Mouse (Mus musculus) adrenal gland, postnatal 25 days (tissue): ENCODE data around the gene Tango6. TPM values are rescaled to one million over a fixed set of nuclear protein-coding genes. Genes with fewer than 3 reads are reported as not detected.

Source experiments
- DNase-seq: peaks from one replicate; pipeline ENCODE4 v3.0.0; 2021; ENCODE audit warnings: mixed read lengths
- long read RNA-seq: library from polyadenylated mRNA; stranded (forward); transcript quantifications from one replicate; pipeline ENCODE4 v2.0.0, GENCODE M21; 2021
- total RNA-seq: library from RNA; stranded (reverse); gene quantifications from 2 replicates; pipeline ENCODE4 v1.2.3, GENCODE M21; 2021

Tango6 gene
- 10.8 and 13.7 TPM in 2 replicates for total RNA-seq
- long read RNA-seq, full-length matches to known transcripts = 10 of 19 reads
- long read RNA-seq, partial matches to known transcripts = 7 of 19 reads
- long read RNA-seq, other reads (novel, unspliced or antisense) = 2 of 19 reads

DNA sequence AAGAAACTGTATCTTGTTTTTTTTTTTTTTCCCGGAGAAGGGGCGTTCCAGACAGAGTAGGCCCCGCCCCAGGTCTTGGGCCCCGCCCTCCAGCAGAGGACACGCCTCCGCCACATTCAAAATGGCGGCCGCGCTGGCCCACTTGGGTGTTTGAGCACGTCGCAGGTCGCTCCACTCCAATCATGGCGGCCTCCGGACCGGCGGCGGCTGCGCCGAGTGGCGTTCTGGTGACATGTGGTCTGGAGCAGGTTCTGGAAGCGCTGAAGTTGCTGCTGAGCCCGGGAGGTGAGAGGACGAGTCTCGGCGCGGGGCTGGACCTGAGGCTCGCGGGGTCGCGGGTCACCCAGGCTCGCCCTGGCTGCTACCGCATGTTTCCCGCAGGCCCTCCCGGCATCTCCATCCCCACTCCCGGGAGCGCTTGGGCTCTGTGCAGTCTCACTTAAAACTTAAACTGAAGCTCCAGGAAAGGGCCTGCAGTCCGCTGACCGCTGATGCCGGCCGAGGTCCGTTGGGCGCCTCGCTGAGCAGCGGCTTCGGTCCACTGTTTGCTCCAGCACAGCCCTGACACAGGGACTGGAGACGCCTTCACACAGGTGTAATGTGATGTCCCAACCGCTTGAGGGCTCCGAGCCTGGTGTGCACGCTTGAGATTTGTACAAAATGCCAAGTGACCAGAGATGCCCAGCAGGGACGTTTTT is at the start of gene Tango6:
Tango6 (plus strand) TSS at position 98 of the 698 bp plus-strand sequence.
- DNase-seq = peak; percentile 90

DNA sequence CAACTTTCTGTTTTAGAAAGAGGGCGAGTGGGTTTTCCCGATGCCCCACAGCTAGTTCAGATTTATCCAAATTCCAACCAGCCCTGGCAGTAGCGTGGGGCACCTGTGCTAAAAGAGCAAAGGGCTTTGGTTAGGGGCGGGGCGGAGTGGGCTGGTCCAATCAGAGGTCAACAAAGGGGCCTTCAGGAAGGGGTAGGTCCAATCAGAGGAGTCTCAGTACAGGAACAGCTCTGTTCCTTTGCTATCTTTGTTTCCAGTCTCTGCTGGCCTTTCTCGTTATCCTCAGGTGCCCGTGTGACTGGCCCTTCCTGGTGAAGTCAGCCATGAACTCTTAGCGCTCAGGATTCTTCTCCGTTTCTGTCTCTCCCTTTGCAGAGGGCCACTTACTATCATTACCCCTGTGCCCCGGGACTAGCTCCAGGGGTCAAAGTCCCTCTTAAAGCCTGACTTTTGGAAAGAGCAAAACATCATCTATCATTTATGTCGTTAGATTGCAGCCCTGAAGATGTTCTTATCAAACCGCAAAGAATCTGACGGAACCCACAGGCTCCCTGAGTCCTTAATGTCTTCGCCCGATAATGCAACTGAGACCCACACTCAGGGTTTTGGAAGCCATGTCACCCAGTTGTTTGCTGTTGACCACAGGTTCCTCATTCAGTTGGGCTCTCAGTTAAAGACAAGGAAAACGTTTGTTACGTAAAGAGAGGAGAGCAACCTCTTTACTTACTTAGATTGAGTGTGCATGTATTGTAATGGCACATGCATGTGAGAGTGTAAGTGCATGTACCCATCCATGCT is 49.3 kb upstream of the Tango6 start:
- no peak for DNase-seq

DNA sequence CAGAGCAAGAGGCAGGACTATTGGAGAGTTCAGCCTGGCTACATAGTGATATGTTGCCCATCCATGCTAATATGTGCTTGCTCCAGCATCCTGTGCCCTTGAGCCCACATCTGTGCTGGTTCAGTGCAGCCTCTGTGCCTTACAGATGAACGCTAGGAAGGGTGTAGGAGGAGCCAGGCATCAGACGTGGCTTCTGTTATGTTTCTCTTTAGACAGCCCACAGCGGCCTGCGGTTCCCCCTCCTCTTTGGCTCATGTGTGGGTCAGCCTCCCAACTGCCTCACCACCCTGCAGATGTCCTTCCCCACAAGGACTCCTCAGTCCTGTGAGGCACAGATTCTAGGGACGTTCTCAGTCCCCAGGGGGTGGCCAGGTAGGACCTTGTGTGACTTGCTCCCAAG is 47.6 kb upstream of the Tango6 start:
- no peak for DNase-seq

DNA sequence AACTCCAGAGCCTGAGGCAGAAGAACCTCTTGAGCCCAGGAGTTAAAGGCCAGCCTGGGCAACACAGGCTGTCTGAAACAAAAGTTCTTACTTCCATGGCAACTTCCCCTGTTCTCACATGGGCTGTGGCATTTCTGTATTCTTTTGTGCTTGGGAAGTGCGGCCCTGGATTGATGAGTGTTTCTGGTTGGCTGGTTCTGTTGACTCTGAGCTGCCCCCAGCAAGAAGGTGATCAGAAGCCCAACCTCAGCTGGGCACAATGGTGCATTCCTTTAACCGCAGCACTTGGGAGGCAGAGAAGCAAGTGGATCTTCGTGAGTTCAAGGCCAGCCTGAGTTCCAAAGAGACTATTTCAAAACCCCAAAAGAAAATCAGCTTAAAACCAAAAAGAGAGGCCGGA is 45.4 kb upstream of the Tango6 start:
- no peak for DNase-seq

DNA sequence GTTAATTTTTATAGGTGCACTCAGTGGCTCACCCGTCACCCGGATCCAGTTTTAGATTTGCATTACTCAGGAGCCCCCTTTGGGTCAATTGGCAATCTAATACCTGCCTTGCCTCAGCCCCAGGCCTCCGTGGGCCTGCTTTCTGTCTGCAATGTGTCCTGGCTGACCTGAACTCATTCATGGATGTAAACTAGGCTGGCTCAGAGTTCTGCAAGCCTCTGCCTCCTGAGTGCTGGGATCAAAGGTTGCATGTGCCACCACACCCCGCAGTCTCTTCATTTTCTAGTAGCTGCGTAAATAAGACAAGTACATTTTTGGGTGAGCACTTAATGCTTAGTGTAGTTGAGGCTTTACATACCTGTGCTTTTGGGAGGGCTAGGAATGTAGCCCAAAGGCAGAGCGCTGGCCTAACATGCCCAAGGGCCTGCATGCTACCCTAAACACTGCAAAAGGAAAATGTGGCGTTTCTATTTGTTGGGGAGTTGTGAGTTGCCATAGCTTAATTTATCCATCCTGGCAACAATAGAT is 44.0 kb upstream of the Tango6 start:
- DNase-seq = no peak

DNA sequence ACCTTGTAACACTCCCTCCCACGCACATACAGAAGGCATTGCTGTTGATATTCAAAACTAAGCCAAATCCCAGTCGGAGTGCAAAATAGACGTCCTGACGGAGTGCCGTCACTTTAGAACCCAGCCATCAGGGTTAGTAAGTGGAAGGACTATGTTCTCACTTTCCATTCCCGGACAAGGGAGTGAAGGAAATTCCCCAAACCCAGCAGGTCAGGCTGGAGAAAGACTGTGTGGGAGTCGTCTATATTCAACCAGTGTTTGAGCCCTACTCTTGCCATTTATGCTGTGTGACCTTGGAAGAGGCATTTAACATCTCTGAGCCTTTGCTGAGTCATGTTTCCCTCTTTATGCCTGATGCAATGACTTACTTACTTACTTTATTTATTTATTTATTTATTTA is 42.7 kb upstream of the Tango6 start:
- no peak for DNase-seq

DNA sequence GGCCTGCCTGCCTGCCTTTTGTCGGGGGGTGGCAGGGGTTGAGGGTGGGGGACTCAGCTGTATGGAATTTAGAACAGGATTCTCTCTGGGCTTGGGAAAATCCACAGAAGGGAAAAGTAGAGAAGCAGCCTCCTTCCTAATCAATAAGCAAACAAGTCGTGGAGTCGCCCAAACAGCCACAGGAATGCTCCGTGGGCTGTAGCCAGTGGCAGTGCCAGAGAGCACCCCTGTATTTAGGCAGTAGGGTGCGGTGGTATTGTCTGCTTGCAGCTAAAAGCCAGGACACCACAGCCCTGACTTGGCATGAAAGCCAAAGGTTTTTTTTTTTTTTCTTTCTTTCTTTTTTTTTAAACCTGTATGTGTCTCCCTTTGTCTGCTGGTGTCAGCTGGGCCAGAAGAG is 41.9 kb upstream of the Tango6 start:
- no peak for DNase-seq

DNA sequence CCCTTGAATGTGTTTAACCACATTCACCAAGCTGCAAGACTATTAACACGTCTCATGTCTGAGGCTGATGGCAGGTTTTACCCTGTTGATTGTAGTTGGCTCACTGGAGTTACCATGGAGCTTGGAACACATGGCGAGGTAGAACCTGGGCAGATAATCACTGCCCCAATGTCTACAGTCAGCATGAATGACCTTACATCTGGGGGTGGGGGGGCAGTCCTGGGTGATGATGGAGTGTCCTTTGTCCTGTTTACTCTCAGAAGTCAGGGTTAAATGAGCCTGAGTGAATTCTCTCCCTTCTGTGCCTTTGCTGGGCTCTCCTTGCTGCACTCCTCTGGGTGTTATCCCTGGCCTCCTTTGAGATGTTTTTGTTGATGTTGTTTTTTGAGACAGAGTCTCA is 40.7 kb upstream of the Tango6 start:
- DNase-seq = no peak

DNA sequence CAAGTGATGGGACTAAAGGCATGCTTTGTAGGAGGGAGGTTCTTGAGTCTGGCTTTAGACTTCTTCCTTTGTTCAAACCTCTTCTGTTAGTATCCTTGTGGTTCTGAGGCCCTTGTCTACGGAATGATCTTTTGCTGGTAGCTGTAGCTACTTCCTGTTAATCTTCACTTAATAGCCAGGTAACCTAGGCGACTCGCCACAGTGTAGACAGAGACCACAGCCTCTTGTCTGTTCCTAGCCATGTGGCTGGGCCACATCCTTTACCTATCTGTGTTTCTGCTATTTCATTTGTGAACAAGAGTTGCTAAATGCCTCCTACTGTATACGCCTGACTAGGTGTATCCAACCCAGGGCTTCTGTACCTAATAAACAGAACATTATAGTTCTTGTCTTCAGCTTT is 39.8 kb upstream of the Tango6 start:
- no peak for DNase-seq

DNA sequence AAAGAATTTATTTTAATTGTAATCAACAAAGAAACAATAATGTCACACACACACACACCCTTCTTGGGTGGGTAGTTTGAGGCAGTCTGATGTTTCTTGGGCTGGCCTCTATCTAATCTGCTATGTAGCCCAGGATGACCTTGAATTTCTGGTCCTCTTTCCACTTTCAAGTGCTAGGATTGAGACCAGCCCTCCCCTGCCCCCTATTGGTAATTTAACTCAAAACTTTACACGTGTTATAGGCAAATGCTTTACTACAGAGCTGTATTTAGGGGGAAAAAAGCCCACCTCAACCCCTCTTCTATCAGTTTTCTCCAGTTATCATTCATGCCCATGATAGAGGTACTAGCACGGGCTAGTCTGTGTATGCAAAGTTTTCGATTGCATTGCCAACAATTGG is 37.9 kb upstream of the Tango6 start:
- no peak for DNase-seq

DNA sequence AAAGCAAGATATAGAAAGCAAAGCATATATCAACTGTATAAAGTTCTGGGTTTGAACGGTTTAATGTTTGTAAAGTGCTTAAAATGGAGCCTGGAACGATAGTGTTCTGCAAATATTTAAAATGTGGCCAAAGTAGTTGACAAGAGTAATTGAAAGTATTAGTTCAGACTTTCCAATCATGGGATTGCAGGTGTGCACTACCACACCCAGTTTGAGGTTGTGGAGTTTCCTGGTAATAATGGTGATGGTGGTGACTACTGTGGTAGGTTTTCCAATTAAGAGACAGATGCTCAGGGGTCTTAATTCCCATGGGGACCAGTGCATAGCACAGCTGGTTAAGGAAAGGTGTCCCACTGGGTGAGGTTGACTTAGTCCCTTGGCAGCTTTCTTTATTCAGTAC is 36.7 kb upstream of the Tango6 start:
- DNase-seq = no peak

DNA sequence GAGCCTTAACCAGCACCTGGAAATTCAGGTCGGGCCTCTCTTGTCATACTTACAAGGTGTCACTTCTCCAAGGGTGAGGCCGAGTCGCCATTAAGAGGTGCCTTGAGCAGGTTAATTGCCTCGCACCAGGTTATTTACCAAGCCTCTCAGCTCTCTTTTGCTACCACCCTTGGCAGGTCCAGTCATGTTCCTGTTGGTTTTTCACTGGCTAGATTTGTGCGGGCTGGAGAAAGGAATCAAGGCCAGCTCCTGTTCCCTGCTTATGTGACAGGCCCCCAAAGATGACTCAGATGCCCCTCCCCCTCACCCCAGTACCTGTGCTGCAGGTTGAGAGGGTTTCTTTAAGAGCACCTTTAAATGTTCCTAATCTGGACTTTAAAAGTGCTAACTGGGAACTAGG is 36.1 kb upstream of the Tango6 start:
- DNase-seq = no peak

DNA sequence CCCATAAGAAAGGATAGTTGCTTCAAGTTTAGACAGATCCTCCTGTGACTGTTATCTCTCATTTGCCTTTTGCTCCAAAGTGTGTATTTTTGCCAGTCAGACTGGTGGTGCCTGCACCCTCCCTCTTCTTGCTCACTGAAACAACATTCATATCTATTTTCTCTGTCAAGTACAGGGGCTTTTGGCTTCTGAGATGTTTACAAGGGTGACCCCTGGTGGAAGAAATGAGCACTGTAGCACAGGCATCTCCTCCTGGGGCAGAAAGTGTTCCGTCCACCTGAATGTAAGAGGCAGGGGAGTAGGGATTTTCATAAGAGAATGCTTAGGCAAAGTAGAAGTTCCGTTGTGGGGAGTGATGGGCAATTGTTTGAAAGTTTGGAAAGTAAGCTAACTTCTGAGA is 35.5 kb upstream of the Tango6 start:
- DNase-seq = peak; percentile 65

DNA sequence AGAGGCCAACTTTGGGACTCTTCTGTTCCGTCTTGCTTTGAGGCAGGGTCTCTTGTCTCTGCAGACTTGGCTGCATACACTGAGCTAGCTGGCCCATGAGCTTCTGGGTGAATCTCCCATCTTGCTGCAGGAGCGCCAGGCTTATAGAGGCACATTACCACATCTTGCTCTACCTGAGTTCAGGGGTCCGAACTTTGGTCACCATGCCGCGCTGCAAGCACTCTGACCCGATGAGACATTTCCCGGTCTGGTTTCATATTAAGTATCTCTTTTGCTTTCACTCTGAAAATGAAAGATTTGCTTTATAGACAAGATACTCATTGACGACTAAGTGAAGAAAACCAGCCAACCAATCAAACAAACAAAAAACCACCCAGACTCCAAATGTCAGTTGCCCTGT is 34.4 kb upstream of the Tango6 start:
- DNase-seq = no peak

DNA sequence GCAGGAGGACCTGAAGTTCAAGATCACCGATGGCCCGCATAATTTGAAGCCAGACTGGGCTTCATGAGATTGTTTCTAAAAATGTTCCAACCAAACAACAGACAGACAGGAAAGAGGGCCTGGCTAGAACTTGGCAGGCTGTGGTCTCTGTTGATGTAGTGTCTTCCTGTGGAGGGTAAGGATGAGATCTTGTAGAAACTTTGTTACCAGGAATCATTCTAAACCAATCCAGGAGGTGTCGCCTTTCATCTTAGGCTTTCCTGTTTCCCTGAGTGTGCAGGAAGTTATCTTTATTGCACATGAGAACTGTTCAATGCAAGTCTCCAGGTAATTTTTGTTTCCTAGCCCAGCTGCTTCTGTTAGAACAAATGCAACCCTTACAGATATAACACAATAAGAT is 30.9 kb upstream of the Tango6 start:
- no peak for DNase-seq

DNA sequence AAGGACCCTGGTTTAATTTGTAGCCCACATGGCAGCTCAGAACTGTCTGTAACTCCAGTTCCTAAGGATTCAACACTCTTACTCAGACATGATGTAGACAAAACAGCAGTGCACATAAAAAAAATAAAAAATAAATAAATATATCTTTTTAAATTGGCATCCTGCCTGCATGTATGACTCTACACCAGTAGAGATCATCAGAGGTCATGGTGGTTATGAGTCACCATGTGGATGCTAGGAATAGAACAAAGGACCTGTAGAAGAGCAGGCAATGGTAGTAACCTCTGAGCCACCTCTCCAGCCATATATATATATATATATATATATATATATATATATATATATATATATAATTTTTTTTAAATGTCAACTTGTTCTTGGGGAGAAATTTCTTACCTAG is 26.8 kb upstream of the Tango6 start:
- no peak for DNase-seq

DNA sequence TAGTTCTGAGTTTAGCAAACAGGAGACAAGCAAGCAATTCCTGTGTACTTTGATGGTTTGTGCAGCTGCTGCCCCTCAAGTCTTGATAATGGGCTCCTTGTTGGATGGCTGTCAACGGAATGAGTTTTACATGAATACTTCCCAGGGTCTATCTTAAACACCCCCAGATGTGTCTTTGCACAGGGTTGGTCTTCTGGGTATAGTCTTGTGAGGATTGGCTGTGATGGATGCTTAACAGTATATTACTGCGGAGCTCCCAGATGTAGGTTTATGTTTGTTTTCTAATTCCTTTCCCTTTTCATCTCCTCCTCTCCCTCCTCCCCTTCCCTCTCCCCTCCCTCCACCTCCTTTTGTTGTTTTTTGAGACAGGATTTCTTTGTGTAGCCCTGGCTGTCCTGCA is 10.1 kb upstream of the Tango6 start:
- no peak for DNase-seq

DNA sequence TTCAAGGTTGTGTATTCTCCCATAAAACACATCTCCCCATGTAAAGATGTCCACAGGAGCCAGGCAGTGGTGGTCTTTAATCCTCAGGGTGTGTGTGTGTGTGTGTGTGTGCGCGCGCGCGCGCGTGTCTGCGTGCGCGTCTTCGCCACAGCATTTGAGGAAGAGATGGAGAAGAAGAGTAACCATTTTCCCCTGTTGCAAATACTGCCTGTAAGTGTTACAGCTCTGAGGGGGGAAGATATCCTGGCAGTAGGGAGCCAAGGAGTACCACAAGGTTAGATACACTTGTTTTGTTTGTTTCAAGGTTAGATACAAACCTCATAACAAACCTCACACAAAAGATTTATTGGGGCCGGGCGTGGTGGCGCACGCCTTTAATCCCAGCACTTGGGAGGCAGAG is 8.6 kb upstream of the Tango6 start:
- no peak for DNase-seq

DNA sequence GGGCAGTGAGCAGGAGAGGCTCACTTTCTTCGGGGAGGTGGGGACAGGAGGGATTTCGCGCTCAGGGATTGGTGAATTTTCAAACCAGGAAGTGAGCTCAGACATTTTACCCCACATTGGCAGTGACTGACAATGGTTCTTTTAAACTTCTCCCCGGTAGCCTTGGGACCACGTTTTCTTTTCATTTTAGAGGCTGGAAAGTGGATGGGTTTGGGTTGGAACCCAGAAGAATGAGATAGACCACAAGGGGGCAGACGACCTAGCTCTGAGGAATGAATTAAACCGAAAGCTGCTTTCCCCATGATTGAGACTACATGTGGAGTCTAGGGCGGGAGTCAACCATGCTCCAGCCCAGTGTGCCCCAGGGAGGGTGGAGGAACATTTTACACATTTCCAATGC is 8.0 kb upstream of the Tango6 start:
- DNase-seq = no peak

DNA sequence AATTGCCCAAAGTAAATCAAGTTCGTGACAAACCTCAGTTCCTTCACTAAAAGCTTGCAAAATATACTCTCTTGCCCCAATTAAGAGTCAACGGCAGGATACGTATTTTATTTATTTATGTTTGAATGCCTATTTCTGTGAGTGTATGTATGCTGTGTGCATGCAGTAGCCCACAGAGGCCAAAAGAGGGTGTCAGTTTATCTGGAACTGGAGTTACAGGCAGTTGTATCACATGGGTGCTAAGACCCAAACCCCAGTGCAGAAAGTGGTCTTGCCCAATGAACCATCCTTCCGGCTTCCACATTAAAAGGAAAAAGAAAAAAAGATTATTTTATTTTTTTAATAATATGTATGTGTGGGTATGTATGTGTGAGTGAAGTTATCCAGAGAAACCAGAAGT is 1.5 kb downstream of the Tango6 start:
- DNase-seq = no peak

DNA sequence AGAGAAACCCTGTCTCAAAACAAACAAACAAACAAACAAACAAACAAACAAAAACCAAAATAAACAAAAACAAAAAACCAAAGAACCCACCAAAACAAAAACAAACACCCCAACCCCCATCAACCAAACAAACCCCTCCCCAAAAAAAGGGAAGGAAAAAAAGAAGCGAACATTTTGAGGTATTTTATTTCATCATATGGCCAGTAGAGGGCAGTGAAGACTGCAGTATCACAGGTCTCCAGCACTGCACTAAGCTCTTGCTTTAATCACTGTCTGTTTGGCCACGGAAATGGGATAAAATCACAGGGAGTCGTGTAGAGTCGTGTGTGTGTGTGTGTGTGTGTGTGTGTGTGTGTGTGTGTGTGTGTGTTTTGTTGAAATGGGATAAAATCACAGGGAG is 4.6 kb downstream of the Tango6 start:
- DNase-seq = no peak

DNA sequence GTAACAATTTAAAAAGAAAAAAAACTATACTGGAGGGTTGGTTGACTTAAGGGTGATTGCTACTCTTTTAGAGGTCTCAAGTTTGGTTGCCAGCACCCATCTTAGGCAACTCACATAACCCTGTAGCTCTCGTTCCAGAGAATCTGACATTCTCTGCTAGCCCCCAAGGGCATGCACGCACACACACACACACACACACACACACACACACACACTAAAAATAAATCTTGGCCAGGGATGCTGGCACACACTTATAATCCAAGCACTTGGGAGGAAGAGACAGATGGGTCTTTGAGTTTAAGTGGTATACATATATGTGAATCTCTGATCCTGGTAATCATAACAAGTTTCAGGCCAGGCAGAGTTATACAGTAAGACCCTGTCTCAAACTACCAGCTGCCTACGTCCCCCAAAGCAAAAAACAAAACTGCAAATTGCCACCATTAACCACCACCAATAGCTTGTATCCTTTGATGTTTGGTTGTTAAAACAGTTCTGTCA is 14.9 kb downstream of the Tango6 start:
- DNase-seq = no peak

DNA sequence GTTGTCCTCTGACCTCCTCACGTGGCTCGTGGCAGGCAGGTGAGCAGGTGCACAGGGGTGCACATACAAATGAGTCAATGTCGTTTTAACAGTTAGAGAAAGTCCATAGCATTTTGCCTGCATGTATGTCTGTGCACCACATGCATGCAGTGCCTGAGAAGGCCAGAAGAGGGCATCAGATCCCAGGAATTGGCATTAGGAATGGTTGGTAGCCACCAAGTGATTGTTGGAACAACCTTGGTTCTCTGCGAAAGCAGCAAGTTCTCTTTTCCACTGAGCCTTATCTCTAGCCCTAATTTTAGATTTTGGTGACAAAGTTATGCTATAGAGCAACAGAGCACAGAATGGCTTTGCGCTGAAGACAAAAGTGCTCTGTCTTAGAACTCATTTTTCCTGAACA is 16.7 kb downstream of the Tango6 start:
- DNase-seq = peak; percentile 68
